Mouse (Mus musculus): ENCODE measurements around the gene Hoxb4. TPM values are rescaled to one million over a fixed set of nuclear protein-coding genes. Genes with fewer than 3 reads are reported as not detected.

Gene Hoxb4
- polyA plus RNA-seq, 1 experiment, result 1.5 TPM

DNA sequence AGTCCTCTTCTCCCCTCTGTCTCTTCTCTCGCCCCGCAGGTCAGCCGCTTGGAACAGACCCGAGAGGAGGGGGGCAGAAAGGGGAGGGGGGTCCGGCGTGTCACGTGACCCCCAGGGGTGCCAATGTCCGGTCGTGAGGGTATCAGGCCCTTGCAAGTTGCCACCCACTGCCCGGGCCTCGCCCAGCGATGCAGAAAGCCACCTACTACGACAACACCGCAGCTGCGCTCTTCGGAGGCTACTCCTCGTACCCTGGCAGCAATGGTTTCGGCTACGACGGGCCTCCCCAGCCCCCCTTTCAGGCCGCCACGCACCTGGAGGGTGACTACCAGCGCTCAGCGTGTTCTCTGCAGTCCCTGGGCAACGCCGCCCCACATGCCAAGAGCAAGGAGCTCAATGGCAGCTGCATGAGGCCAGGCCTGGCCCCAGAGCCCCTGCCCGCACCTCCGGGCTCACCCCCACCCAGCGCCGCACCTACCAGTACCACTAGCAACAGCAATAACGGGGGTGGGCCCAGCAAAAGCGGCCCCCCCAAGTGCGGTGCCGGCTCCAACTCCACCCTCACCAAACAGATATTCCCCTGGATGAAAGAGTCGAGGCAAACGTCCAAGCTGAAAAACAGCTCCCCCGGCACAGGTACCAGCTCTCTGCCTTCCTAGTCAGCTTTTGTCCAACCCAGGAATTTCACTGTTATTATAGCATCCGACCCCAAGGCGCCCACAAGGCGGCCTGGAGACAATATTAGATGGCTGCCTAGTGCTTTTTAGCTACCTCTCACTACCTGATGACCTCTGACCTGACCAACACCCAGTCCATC, 26.2 kb downstream of the Hoxb4 start:
- no peak overlapping the region for H3K4me3 ChIP-seq (ENCODE audit: control insufficient read depth, insufficient read depth, low read length)

DNA sequence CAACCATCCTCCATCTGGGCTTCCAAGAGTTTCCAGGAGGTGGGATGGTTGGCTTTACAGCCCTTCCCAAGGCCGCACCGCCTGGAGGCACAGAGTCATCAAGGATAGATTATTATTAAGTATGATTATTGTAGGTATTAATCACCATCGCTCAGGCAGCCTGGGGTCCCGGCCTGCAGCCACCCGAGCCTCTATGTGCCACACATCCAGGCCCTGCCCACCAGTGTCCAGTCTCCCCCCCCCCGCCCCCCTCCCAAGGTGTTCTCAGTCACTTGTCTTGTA, 26.8 kb downstream of the Hoxb4 start:
- no peak overlapping the region for H3K27ac ChIP-seq (ENCODE audit: control insufficient read depth, insufficient read depth, low read length)
- TF ChIP-seq CTCF (IDR thresholded peaks at IDR 0.05; ENCODE audit: borderline replicate concordance, control insufficient read depth, extremely low read depth, insufficient read depth, low read length, poor library complexity) (no peak), POLR2A (IDR thresholded peaks at IDR 0.05; ENCODE audit: control insufficient read depth, extremely low read depth, insufficient read depth, low read length, poor library complexity) (no peak)
- DNase-seq, result no peak
- WGBS, result 96% methylated on average over 6 of the region's 6 CpGs
- H3K4me1 ChIP-seq (replicated peaks; ENCODE audit: control insufficient read depth, insufficient read depth, low read length), result no peaks in the 10 kb centered on the region
- peaks cover 22% of the 10 kb centered on the region for H3K27me3 ChIP-seq (ENCODE audit: control insufficient read depth, insufficient read depth, low read length)
- H3K36me3 ChIP-seq (ENCODE audit: control insufficient read depth, insufficient read depth, low read length), result no peaks in the 10 kb centered on the region
- no peak overlapping the region for H3K4me3 ChIP-seq (ENCODE audit: control insufficient read depth, insufficient read depth, low read length)

More for the DNA sequence above, 26.2 kb downstream of the Hoxb4 start:
- TF ChIP-seq CTCF (IDR thresholded peaks at IDR 0.05; ENCODE audit: borderline replicate concordance, control insufficient read depth, extremely low read depth, insufficient read depth, low read length, poor library complexity) (no peak), POLR2A (IDR thresholded peaks at IDR 0.05; ENCODE audit: control insufficient read depth, extremely low read depth, insufficient read depth, low read length, poor library complexity) (no peak)
- Histone ChIP-seq H3K27me3 (ENCODE audit: control insufficient read depth, insufficient read depth, low read length) (peaks cover 22% of the 10 kb centered on the region), H3K36me3 (ENCODE audit: control insufficient read depth, insufficient read depth, low read length) (no peaks in the 10 kb centered on the region), H3K27ac (ENCODE audit: control insufficient read depth, insufficient read depth, low read length) (no peak overlapping the region), H3K4me1 (replicated peaks; ENCODE audit: control insufficient read depth, insufficient read depth, low read length) (no peaks in the 10 kb centered on the region)
- 91% methylated on average over 40 of the region's 40 CpGs for whole genome bisulfite sequencing
- DNase-seq, result no peak

DNA sequence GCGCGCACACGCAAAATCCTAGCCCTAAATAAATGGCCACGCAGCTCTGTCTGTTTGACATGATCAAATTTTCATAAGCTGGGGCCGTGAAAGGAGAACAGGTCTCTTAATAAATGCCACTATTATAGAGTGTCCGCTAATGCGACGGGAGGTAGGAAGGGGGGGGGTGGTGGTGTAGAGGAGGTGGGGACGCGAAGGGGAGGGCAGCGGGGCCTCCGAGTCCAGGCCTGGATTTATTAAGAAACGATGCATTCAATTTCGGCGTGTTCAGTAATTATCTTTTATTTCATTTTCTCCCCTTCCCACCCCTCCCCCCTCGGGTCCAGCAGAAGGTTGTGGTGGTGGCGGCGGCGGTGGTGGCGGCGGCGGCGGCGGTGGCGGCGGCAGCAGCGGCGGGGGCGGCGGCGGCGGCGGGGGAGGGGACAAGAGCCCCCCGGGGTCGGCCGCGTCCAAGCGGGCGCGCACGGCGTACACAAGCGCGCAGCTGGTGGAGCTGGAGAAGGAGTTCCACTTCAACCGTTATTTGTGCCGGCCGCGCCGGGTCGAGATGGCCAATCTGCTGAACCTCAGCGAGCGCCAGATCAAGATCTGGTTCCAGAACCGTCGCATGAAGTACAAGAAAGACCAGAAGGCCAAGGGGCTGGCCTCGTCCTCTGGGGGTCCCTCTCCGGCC, 27.3 kb downstream of the Hoxb4 start:
- H3K27me3 ChIP-seq (ENCODE audit: control insufficient read depth, insufficient read depth, low read length), result peaks cover 20% of the 10 kb centered on the region
- no peak overlapping the region for H3K4me3 ChIP-seq (ENCODE audit: control insufficient read depth, insufficient read depth, low read length)
- DNase-seq, result no peak
- TF ChIP-seq POLR2A (IDR thresholded peaks at IDR 0.05; ENCODE audit: control insufficient read depth, extremely low read depth, insufficient read depth, low read length, poor library complexity), result no peak
- no peak for TF ChIP-seq CTCF (IDR thresholded peaks at IDR 0.05; ENCODE audit: borderline replicate concordance, control insufficient read depth, extremely low read depth, insufficient read depth, low read length, poor library complexity)
- 71% methylated on average over 56 of the region's 56 CpGs for WGBS
- no peak overlapping the region for H3K27ac ChIP-seq (ENCODE audit: control insufficient read depth, insufficient read depth, low read length)
- no peaks in the 10 kb centered on the region for H3K4me1 ChIP-seq (replicated peaks; ENCODE audit: control insufficient read depth, insufficient read depth, low read length)
- H3K36me3 ChIP-seq (ENCODE audit: control insufficient read depth, insufficient read depth, low read length), result no peaks in the 10 kb centered on the region

DNA sequence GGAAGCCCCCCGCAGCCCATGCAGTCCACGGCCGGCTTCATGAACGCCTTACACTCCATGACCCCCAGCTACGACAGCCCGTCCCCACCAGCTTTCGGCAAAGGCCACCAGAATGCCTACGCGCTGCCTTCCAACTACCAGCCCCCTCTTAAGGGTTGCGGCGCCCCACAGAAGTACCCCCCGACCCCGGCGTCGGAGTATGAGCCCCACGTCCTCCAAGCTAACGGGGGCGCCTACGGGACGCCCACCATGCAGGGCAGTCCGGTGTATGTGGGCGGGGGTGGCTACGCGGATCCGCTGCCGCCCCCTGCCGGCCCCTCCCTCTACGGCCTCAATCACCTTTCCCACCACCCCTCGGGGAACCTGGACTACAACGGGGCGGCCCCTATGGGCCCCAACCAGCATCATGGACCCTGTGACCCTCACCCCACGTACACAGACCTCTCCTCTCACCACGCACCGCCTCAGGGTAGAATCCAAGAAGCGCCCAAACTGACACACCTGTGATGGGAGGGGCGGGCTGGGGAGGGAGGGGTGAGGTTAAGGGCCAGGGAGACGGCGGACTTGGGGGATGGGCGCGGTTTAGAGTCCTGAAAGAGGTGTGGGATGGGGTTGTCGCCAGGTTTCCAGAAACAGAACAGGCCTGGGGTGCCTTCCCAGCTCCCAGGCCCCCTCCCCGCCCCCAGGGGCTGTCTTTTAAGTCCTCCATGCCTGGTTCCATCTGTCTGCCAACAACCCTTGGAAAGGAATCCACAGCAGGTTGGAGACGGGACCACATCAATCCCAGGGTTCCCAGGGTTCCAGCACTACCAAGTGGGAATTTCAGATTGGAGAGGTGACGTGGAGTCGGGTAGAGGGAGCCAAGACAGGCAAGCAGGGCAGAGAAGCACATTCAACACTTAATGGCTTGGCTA, 28.1 kb downstream of the Hoxb4 start:
- Histone ChIP-seq H3K27me3 (ENCODE audit: control insufficient read depth, insufficient read depth, low read length) (peaks cover 18% of the 10 kb centered on the region; the same call in 1 of the 2 replicates), H3K4me3 (ENCODE audit: control insufficient read depth, insufficient read depth, low read length) (no peak overlapping the region), H3K36me3 (ENCODE audit: control insufficient read depth, insufficient read depth, low read length) (no peaks in the 10 kb centered on the region), H3K4me1 (replicated peaks; ENCODE audit: control insufficient read depth, insufficient read depth, low read length) (no peaks in the 10 kb centered on the region), H3K27ac (ENCODE audit: control insufficient read depth, insufficient read depth, low read length) (no peak overlapping the region)
- WGBS, result 76% methylated on average over 45 of the region's 45 CpGs
- TF ChIP-seq CTCF (IDR thresholded peaks at IDR 0.05; ENCODE audit: borderline replicate concordance, control insufficient read depth, extremely low read depth, insufficient read depth, low read length, poor library complexity), result no peak
- no peak for TF ChIP-seq POLR2A (IDR thresholded peaks at IDR 0.05; ENCODE audit: control insufficient read depth, extremely low read depth, insufficient read depth, low read length, poor library complexity)
- no peak for DNase-seq

DNA sequence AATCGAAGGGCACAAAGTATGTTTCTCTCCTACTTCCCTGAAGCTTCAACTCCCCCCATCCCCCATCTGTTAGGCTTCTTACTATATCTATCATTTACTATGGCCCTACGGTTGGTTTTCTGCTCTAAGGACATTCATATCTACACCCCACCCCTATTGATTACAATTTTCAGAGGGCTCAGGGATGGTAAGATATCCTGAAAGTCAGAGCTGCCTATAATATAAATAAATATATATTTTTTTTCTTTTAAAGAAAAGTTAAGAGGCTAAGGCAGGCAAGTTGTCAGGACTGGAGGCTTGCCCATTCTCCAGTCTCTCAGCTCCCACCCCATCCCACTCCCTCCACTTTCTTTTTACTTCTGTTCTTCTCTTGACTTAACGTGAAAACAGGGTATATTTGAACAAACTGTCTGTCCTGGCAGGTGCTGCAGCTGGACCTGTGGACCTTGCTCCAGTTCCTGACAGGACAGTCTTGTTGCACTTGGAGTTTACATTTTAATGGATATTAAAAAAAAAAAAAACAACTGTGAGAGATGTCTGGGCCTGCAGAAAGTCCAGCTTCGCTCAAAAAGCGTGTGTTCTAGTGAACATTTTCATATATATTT, 29.0 kb downstream of the Hoxb4 start:
- TF ChIP-seq POLR2A (IDR thresholded peaks at IDR 0.05; ENCODE audit: control insufficient read depth, extremely low read depth, insufficient read depth, low read length, poor library complexity), result no peak
- no peak for TF ChIP-seq CTCF (IDR thresholded peaks at IDR 0.05; ENCODE audit: borderline replicate concordance, control insufficient read depth, extremely low read depth, insufficient read depth, low read length, poor library complexity)
- Histone ChIP-seq H3K27ac (ENCODE audit: control insufficient read depth, insufficient read depth, low read length) (no peak overlapping the region), H3K4me3 (ENCODE audit: control insufficient read depth, insufficient read depth, low read length) (no peak overlapping the region), H3K4me1 (replicated peaks; ENCODE audit: control insufficient read depth, insufficient read depth, low read length) (no peaks in the 10 kb centered on the region), H3K27me3 (ENCODE audit: control insufficient read depth, insufficient read depth, low read length) (peaks cover 14% of the 10 kb centered on the region), H3K36me3 (ENCODE audit: control insufficient read depth, insufficient read depth, low read length) (no peaks in the 10 kb centered on the region)
- no peak for DNase-seq
- WGBS, result 90% methylated on average over 5 of the region's 5 CpGs

DNA sequence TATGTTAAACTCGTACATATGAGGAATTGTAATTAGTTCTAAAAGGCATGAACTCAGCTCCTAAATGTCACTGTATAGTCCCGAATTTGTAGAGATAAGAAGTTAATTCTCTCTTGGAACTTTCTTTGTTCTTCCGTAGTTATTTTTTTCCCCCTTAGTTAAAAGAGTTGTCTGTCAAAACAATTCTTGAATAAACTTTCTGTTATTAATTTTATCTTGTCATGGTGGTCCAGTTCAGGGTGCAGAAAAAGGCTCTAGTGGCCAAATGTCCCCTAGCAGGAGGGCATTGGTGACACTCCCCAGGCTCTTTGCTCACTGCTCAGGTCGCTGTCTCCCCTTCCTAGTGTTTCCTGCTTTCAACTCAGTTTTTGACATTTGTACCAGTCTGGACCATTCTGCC, 29.6 kb downstream of the Hoxb4 start:
- no peak for TF ChIP-seq CTCF (IDR thresholded peaks at IDR 0.05; ENCODE audit: borderline replicate concordance, control insufficient read depth, extremely low read depth, insufficient read depth, low read length, poor library complexity)
- TF ChIP-seq POLR2A (IDR thresholded peaks at IDR 0.05; ENCODE audit: control insufficient read depth, extremely low read depth, insufficient read depth, low read length, poor library complexity), result no peak
- Histone ChIP-seq H3K4me3 (ENCODE audit: control insufficient read depth, insufficient read depth, low read length) (no peak overlapping the region), H3K27me3 (ENCODE audit: control insufficient read depth, insufficient read depth, low read length) (peaks cover 14% of the 10 kb centered on the region), H3K4me1 (replicated peaks; ENCODE audit: control insufficient read depth, insufficient read depth, low read length) (no peaks in the 10 kb centered on the region), H3K36me3 (ENCODE audit: control insufficient read depth, insufficient read depth, low read length) (no peaks in the 10 kb centered on the region), H3K27ac (ENCODE audit: control insufficient read depth, insufficient read depth, low read length) (no peak overlapping the region)
- DNase-seq, result no peak
- WGBS, result 76% methylated on average over 4 of the region's 4 CpGs
